Mouse (Mus musculus) hematopoietic stem cell, adult 5-6 weeks (primary cell): ENCODE results near the gene Sipa1. TPM values are rescaled to one million over a fixed set of nuclear protein-coding genes. Genes with fewer than 3 reads are reported as not detected.
A peak's percentile ranks its signal among the peaks of the same experiment; 100 is the strongest.

Experiments used
- ATAC-seq, 2 experiments: fragments of 125-278 bp in 1 of 2; replicated peaks in 1 of 2; 2 replicates each; pipeline ENCODE4 v1.8.0; 2016 to 2017; ENCODE audit warnings: inconsistent platforms in 2 of 2, mild to moderate bottlenecking in 2 of 2, moderate number of reproducible peaks in 2 of 2, low read depth in 1 of 2, moderate TSS enrichment in 1 of 2; ENCODE audit not compliant: low FRiP score in 2 of 2, poor library complexity in 2 of 2, severe bottlenecking in 2 of 2, insufficient read depth in 1 of 2, low TSS enrichment in 1 of 2
- total RNA-seq: library from RNA; stranded (forward); fragments of 172-1452, 232-1000 nt; gene quantifications from 2 replicates; pipeline ENCODE4 v1.2.3, GENCODE M21; 2017

The Sipa1 gene
- total RNA-seq, 1 experiment from 2014 or later: 33.8 TPM

- ATAC-seq: no peak
Measured at GRCm38 (mm10) chr19:5625311-5625710, 38.2 kb downstream of the Sipa1 start.

GRCm38 (mm10) chr19:5621884-5622283 lies 41.6 kb downstream of the Sipa1 start:
- no peak for ATAC-seq

GRCm38 (mm10) chr19:5620007-5620406 lies 43.5 kb downstream of the Sipa1 start:
- no peak for ATAC-seq

- no peak for ATAC-seq
Measured at GRCm38 (mm10) chr19:5614953-5615352, 48.6 kb downstream of the Sipa1 start.

GRCm38 (mm10) chr19:5612762-5613411 lies 50.6 kb downstream of the Sipa1 start:
- ATAC-seq: 0 out of 4 replicates have a peak, but pooled peaks of 1 of the 2 experiments have one; percentile 9

- ATAC-seq: no peak
Measured at GRCm38 (mm10) chr19:5611973-5612372, 51.5 kb downstream of the Sipa1 start.

- peak; percentile 78 to 85 for ATAC-seq
Measured at GRCm38 (mm10) chr19:5609547-5610404, 53.7 kb downstream of the Sipa1 start, which contains the start of gene Kat5. Kat5 (minus strand) TSS chr19:5610237.

- no peak for ATAC-seq
Measured at GRCm38 (mm10) chr19:5609171-5609546, 54.3 kb downstream of the Sipa1 start.

GRCm38 (mm10) chr19:5608707-5609106 lies 54.8 kb downstream of the Sipa1 start:
- ATAC-seq: no peak

GRCm38 (mm10) chr19:5607705-5608410 lies 55.6 kb downstream of the Sipa1 start:
- no peak for ATAC-seq

GRCm38 (mm10) chr19:5606196-5606595 lies 57.3 kb downstream of the Sipa1 start:
- no peak for ATAC-seq

- no peak for ATAC-seq
Measured at GRCm38 (mm10) chr19:5605126-5605525, 58.4 kb downstream of the Sipa1 start.

- ATAC-seq: no peak
Measured at GRCm38 (mm10) chr19:5603664-5604063, 59.8 kb downstream of the Sipa1 start.

GRCm38 (mm10) chr19:5601752-5602541 lies 61.6 kb downstream of the Sipa1 start, which contains the start of gene Rnaseh2c:
Rnaseh2c (plus strand) TSS chr19:5601873.
- ATAC-seq: peak; percentile 80 to 88
